Mouse (Mus musculus): ENCODE measurements around the gene Epb41l2. TPM values are rescaled to one million over a fixed set of nuclear protein-coding genes. Genes with fewer than 3 reads are reported as not detected.

Epb41l2 gene
- polyA plus RNA-seq, 1 experiment from 2014 or later: 40.5 TPM

- no peaks in the 10 kb centered on the region for H3K9me3 ChIP-seq
- WGBS: 78% methylated on average over 5 of the region's 5 CpGs
- no peak overlapping the region for H3K4me2 ChIP-seq (replicated peaks)
- no peaks in the 10 kb centered on the region for H3K36me3 ChIP-seq
- no peaks in the 10 kb centered on the region for H3K4me1 ChIP-seq
- H3K4me3 ChIP-seq: no peak overlapping the region
- ATAC-seq (ENCODE audit: low FRiP score, low read depth): no peak
- H3K27ac ChIP-seq (replicated peaks): no peak overlapping the region
- no peak overlapping the region for H3K9ac ChIP-seq (replicated peaks)
- H3K27me3 ChIP-seq: no peaks in the 10 kb centered on the region
These were observed 87.4 kb downstream of the Epb41l2 start for GRCm38 (mm10) chr10:25446953-25447525.

- no peak overlapping the region for H3K27ac ChIP-seq (replicated peaks)
- no peak for ATAC-seq (ENCODE audit: low FRiP score, low read depth)
- 74% methylated on average over 4 of the region's 4 CpGs for WGBS
These were observed 89.1 kb downstream of the Epb41l2 start for GRCm38 (mm10) chr10:25448676-25449075.

GRCm38 (mm10) chr10:25449312-25450020 lies 89.9 kb downstream of the Epb41l2 start:
- no peak overlapping the region for H3K27ac ChIP-seq (replicated peaks)

More at GRCm38 (mm10) chr10:25448676-25449075, 89.1 kb downstream of the Epb41l2 start:
- no peaks in the 10 kb centered on the region for H3K36me3 ChIP-seq
- no peaks in the 10 kb centered on the region for H3K9me3 ChIP-seq
- no peaks in the 10 kb centered on the region for H3K4me1 ChIP-seq
- no peak overlapping the region for H3K4me2 ChIP-seq (replicated peaks)
- H3K4me3 ChIP-seq: no peak overlapping the region
- H3K27me3 ChIP-seq: no peaks in the 10 kb centered on the region
- no peak overlapping the region for H3K9ac ChIP-seq (replicated peaks)

GRCm38 (mm10) chr10:25453150-25453549 lies 93.6 kb downstream of the Epb41l2 start:
- 82% methylated on average over 9 of the region's 9 CpGs for WGBS

More at GRCm38 (mm10) chr10:25449312-25450020, 89.9 kb downstream of the Epb41l2 start:
- Histone ChIP-seq H3K36me3 (no peaks in the 10 kb centered on the region), H3K9ac (replicated peaks) (no peak overlapping the region), H3K27me3 (no peaks in the 10 kb centered on the region), H3K4me2 (replicated peaks) (no peak overlapping the region), H3K4me1 (no peaks in the 10 kb centered on the region), H3K9me3 (no peaks in the 10 kb centered on the region), H3K4me3 (no peak overlapping the region)
- ATAC-seq (ENCODE audit: low FRiP score, low read depth): no peak
- WGBS: 80% methylated on average over 11 of the region's 11 CpGs

GRCm38 (mm10) chr10:25453772-25454171 lies 94.2 kb downstream of the Epb41l2 start:
- ATAC-seq (ENCODE audit: low FRiP score, low read depth): no peak
- Histone ChIP-seq H3K9me3 (no peaks in the 10 kb centered on the region), H3K9ac (replicated peaks) (no peak overlapping the region), H3K36me3 (no peaks in the 10 kb centered on the region), H3K4me1 (no peaks in the 10 kb centered on the region), H3K4me2 (replicated peaks) (no peak overlapping the region), H3K27me3 (no peaks in the 10 kb centered on the region), H3K4me3 (no peak overlapping the region), H3K27ac (replicated peaks) (no peak overlapping the region)
- 95% methylated on average over 10 of the region's 10 CpGs for WGBS

More at GRCm38 (mm10) chr10:25453150-25453549, 93.6 kb downstream of the Epb41l2 start:
- Histone ChIP-seq H3K4me2 (replicated peaks) (no peak overlapping the region), H3K4me1 (no peaks in the 10 kb centered on the region), H3K36me3 (no peaks in the 10 kb centered on the region), H3K4me3 (no peak overlapping the region), H3K9ac (replicated peaks) (no peak overlapping the region), H3K27ac (replicated peaks) (no peak overlapping the region), H3K27me3 (no peaks in the 10 kb centered on the region), H3K9me3 (no peaks in the 10 kb centered on the region)
- no peak for ATAC-seq (ENCODE audit: low FRiP score, low read depth)

GRCm38 (mm10) chr10:25457118-25457517 lies 97.5 kb downstream of the Epb41l2 start:
- Histone ChIP-seq H3K27me3 (no peaks in the 10 kb centered on the region), H3K4me1 (no peaks in the 10 kb centered on the region), H3K9me3 (no peaks in the 10 kb centered on the region), H3K27ac (replicated peaks) (no peak overlapping the region), H3K4me2 (replicated peaks) (no peak overlapping the region), H3K4me3 (no peak overlapping the region), H3K9ac (replicated peaks) (no peak overlapping the region), H3K36me3 (no peaks in the 10 kb centered on the region)
- no peak for ATAC-seq (ENCODE audit: low FRiP score, low read depth)
- 88% methylated on average over 6 of the region's 6 CpGs for WGBS

GRCm38 (mm10) chr10:25457996-25458395 lies 98.4 kb downstream of the Epb41l2 start:
- WGBS: 84% methylated on average over 4 of the region's 4 CpGs
- no peaks in the 10 kb centered on the region for H3K4me1 ChIP-seq
- no peak for ATAC-seq (ENCODE audit: low FRiP score, low read depth)
- no peaks in the 10 kb centered on the region for H3K9me3 ChIP-seq
- no peak overlapping the region for H3K4me2 ChIP-seq (replicated peaks)
- H3K4me3 ChIP-seq: no peak overlapping the region
- H3K9ac ChIP-seq (replicated peaks): no peak overlapping the region
- no peak overlapping the region for H3K27ac ChIP-seq (replicated peaks)
- H3K36me3 ChIP-seq: no peaks in the 10 kb centered on the region
- no peaks in the 10 kb centered on the region for H3K27me3 ChIP-seq

GRCm38 (mm10) chr10:25461832-25462231 lies 102.2 kb downstream of the Epb41l2 start:
- ATAC-seq (ENCODE audit: low FRiP score, low read depth): no peak
- WGBS: 85% methylated on average over 1 of the region's 1 CpGs
- H3K27ac ChIP-seq (replicated peaks): no peak overlapping the region

GRCm38 (mm10) chr10:25462669-25463068 lies 103.1 kb downstream of the Epb41l2 start:
- no peaks in the 10 kb centered on the region for H3K36me3 ChIP-seq
- ATAC-seq (ENCODE audit: low FRiP score, low read depth): no peak

More at GRCm38 (mm10) chr10:25461832-25462231, 102.2 kb downstream of the Epb41l2 start:
- Histone ChIP-seq H3K4me2 (replicated peaks) (no peak overlapping the region), H3K4me1 (no peaks in the 10 kb centered on the region), H3K36me3 (no peaks in the 10 kb centered on the region), H3K9me3 (no peaks in the 10 kb centered on the region), H3K4me3 (no peak overlapping the region), H3K9ac (replicated peaks) (no peak overlapping the region), H3K27me3 (no peaks in the 10 kb centered on the region)

GRCm38 (mm10) chr10:25466493-25466892 lies 106.9 kb downstream of the Epb41l2 start:
- ATAC-seq (ENCODE audit: low FRiP score, low read depth): no peak
- WGBS: 80% methylated on average over 2 of the region's 2 CpGs
- H3K4me3 ChIP-seq: no peak overlapping the region
- no peaks in the 10 kb centered on the region for H3K27me3 ChIP-seq
- H3K9me3 ChIP-seq: no peaks in the 10 kb centered on the region
- H3K9ac ChIP-seq (replicated peaks): no peak overlapping the region
- no peak overlapping the region for H3K27ac ChIP-seq (replicated peaks)
- H3K36me3 ChIP-seq: no peaks in the 10 kb centered on the region
- no peaks in the 10 kb centered on the region for H3K4me1 ChIP-seq
- no peak overlapping the region for H3K4me2 ChIP-seq (replicated peaks)

More at GRCm38 (mm10) chr10:25462669-25463068, 103.1 kb downstream of the Epb41l2 start:
- Histone ChIP-seq H3K9me3 (no peaks in the 10 kb centered on the region), H3K4me1 (no peaks in the 10 kb centered on the region), H3K27me3 (no peaks in the 10 kb centered on the region), H3K4me2 (replicated peaks) (no peak overlapping the region), H3K27ac (replicated peaks) (no peak overlapping the region), H3K9ac (replicated peaks) (no peak overlapping the region), H3K4me3 (no peak overlapping the region)
- WGBS: 80% methylated on average over 3 of the region's 3 CpGs

GRCm38 (mm10) chr10:25471944-25472343 lies 112.3 kb downstream of the Epb41l2 start:
- Histone ChIP-seq H3K9me3 (no peaks in the 10 kb centered on the region), H3K4me1 (no peaks in the 10 kb centered on the region), H3K4me2 (replicated peaks) (no peak overlapping the region), H3K36me3 (no peaks in the 10 kb centered on the region), H3K27ac (replicated peaks) (no peak overlapping the region), H3K4me3 (no peak overlapping the region), H3K9ac (replicated peaks) (no peak overlapping the region), H3K27me3 (no peaks in the 10 kb centered on the region)
- 86% methylated on average over 2 of the region's 2 CpGs for WGBS
- no peak for ATAC-seq (ENCODE audit: low FRiP score, low read depth)

GRCm38 (mm10) chr10:25479716-25480115 lies 120.1 kb downstream of the Epb41l2 start:
- Histone ChIP-seq H3K36me3 (no peaks in the 10 kb centered on the region), H3K27me3 (no peaks in the 10 kb centered on the region), H3K4me2 (replicated peaks) (no peak overlapping the region), H3K4me1 (no peaks in the 10 kb centered on the region), H3K9me3 (no peaks in the 10 kb centered on the region), H3K4me3 (no peak overlapping the region), H3K27ac (replicated peaks) (no peak overlapping the region), H3K9ac (replicated peaks) (no peak overlapping the region)
- no peak for ATAC-seq (ENCODE audit: low FRiP score, low read depth)
- WGBS: 85% methylated on average over 3 of the region's 3 CpGs
